1 mouse cellular context compared by ENCODE assay signal in the genomic region with DNA sequence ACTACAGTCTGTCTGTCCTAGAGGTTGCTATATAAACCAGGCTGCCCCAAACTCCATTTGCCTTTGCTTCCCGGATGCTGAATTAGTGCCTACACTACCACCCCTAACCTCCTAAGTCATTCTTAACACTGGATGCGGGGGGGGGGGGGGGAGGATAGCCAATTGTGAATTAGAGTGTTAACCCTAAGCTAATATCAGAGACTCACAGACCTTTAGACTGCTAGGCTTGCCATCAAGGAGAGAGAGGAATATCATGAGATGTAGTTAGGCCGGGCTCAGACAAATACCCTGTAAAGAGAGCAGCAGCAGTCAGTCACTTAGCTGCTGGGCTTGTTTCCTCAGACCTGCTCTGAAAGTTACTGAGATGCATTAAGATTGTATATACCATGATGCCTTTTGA.
TF ChIP-seq lines count a peak whose summit lies in the region.

No protein-coding gene starts in this region.

TF ChIP-seq in MEL, 35 proteins besides CTCF, POLR2A, EP300 and RAD21:
- TF ChIP-seq ZNF384 (IDR thresholded peaks at IDR 0.05; ENCODE audit: low read depth, low read length) (0 out of 2 replicates have a peak, but pooled peaks have one; percentile 31), KAT2A (conservative IDR thresholded peaks at IDR 0.05; ENCODE audit: low read depth, low read length) (no peak)
